Mouse (Mus musculus) testis, postnatal 10 days (tissue): Measurements from ENCODE around the gene Caskin2.

Experiments used
- DNase-seq: peaks from one replicate; pipeline ENCODE4 v3.0.0; 2021; ENCODE audit warnings: low spot score

The Caskin2 gene

GRCm38 (mm10) chr11:115831518-115831917, 18.1 kb upstream of the Caskin2 start:
- DNase-seq = no peak

DNA sequence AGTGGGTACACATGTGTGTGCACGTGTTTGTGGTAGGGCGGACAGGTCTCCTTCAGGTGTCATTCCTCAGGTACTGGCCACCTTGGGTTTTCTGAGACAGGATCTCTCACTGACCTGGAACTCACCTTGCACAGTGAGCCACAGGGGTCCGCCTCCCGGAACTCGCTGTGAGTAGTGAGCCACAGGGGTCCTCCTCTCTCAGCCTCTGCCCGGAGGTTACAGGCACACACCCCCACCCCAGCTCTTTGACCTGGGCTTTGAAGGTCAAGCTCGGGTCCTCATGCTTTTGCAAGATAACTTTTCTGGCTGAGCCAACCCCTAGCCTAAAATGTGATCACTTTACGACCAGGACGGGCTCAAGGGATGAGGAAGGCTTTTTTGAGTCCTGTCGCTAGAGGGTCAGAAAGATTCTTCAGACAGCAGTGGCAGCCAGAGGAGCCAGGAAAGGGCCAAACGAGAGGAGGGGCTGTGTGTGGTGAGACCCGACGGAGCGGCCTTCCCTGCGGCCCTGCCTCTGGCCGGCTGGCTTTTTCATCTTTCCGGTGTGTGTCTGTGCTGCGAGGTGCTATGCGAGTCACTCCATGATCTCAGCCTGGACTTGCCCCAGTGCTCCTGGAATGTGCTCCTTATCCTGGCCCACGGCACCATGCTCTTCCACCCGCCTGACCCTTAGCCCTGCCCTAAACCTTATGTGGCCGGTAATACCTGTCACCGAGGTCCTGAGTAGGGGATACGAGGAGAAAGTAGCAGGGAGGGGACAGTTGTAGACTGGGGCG, 17.3 kb upstream of the Caskin2 start:
- no peak for DNase-seq

- no peak for DNase-seq
Observed at GRCm38 (mm10) chr11:115829036-115829435, 15.6 kb upstream of the Caskin2 start.

DNA sequence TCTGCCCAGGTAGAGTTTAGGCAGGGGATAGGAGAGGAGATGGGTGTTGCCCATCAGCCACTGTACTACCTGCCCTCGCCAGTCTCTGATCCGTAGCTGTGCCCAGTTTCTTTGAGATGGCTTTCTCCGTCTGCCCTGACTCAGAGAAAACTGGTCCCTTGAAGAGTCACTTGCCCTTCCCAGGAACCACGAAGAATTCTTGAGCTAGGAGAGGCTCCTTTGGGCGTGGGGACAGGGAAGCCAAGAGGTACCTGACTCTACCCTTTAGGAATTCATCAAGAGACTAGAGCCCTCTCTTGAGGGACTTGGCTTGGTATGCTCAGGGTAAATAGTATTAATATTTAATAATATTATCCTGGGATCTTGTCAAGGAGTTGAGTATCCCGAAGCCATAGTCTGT, 14.2 kb upstream of the Caskin2 start:
- no peak for DNase-seq

GRCm38 (mm10) chr11:115826487-115826886, 13.0 kb upstream of the Caskin2 start:
- no peak for DNase-seq

DNA sequence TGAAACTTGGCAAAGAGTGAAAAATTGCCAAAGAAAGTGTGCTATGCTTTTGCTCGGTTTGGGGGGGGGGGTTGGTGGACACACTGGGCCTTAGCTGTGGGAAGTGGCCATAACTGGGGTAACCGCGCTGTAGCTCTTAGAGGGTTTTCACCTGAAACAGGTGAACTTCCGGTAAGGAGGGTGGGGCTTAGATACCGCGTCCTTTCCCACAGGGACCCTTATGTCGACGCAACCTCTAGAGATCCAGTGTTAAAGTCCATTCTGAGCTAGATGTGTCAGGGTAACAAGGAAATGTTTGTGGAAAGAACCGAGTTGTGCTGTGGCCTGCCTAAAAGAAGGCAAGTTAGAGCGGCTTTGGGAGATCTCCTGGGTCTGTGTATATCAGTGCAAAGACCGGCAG, 11.4 kb upstream of the Caskin2 start:
- DNase-seq = no peak

GRCm38 (mm10) chr11:115823774-115824740, 10.6 kb upstream of the Caskin2 start, which contains the start of gene Llgl2:
Gene Llgl2, plus strand, starts transcription at chr11:115824049.
- DNase-seq = peak; percentile 94

DNA sequence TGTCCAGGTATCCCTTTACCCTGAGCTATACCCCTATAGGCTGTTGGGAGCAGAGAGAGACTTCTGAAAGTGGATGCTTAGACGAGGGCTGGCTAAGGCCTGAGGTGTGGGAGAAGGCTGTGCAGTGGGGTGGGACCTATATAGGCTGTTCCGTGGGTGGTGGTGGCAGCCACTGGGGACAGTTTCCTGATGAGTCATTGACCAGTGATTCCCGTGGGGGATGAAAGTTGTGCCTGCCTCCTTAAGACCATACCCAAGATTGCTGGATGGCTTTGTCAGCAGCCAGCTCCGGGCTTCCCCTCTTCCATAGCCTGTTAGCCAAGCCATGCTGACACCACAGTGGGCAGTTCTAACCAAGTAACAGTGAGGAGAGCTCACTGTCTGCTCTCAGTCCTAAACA, 7.6 kb upstream of the Caskin2 start:
- DNase-seq = no peak

DNA sequence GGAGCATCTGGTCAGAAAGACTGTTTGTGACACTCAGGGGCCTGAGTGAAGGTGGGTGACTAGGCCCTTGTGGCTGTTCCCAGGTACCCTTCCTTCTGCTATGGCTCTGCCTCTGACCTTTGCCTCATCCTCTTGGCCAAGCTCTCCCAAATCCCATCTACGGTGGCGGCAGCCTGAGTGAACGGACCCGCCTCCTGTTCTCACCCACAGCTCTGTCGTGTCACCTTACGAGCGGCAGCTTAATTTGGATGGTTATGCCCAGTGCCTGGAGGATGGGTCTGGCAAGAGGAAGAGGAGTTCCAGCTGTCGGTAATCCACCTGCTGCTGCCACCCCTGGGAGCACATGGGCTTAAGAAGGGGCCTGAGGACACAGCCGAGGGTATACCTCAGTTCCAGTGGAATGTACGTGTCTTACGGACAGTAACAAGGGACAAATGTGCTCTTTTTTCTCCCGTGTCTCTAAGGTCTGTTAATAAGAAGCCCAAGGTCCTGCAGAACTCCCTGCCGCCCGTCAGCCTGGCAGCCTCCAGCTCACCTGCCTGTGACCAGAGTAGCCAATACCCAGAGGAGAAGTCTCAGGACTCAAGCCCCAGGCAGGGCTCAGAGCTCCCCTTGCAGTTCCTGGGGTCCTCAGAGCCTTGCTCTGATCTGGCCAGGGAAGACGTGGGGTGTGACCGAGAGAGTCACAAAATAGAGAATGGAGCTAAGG, 6.6 kb upstream of the Caskin2 start:
- no peak for DNase-seq

- DNase-seq = no peak
Observed at GRCm38 (mm10) chr11:115817331-115817730, 3.9 kb upstream of the Caskin2 start.

DNA sequence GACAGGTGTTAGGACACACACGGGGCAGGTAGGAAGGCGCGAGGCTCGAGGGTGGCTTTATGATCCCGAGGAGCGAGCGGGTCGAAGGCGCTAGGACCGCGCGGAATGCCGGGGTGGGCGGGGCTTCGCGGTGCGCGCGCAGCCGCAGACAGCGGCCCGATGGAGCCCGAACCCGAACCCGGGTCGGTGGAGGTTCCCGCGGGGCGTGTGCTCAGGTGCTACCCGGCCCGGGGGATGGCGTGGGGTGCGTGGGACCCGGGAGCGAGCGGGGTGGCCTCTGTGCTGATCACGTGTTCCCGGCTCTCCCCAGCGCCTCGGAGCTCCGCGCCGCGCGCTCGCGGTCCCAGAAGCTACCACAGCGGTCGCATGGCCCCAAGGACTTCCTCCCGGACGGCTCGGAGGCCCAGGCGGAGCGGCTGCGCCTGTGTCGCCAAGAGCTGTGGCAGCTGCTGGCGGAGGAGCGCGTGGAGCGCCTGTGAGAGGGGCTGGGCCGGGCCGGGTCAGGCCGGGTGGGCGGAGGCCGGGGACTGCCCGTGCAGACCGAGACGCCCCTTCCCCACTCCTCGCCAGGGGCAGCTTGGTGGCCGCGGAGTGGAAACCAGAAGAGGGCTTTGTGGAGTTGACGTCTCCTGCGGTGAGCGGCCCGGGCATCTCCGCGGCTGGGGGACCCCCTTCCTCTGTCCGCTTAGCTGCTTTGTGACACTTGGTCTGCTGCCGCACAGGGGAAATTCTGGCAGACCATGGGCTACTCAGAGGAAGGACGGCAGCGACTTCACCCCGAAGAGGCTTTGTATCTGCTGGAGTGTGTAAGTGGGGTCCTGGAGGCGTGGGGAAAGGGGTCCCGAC, 1.4 kb upstream of the Caskin2 start, which contains the start of gene Tsen54:
TSS of gene Tsen54 (plus strand) at position 120 of the 846 bp plus-strand sequence.
- peak; percentile 96 for DNase-seq

DNA sequence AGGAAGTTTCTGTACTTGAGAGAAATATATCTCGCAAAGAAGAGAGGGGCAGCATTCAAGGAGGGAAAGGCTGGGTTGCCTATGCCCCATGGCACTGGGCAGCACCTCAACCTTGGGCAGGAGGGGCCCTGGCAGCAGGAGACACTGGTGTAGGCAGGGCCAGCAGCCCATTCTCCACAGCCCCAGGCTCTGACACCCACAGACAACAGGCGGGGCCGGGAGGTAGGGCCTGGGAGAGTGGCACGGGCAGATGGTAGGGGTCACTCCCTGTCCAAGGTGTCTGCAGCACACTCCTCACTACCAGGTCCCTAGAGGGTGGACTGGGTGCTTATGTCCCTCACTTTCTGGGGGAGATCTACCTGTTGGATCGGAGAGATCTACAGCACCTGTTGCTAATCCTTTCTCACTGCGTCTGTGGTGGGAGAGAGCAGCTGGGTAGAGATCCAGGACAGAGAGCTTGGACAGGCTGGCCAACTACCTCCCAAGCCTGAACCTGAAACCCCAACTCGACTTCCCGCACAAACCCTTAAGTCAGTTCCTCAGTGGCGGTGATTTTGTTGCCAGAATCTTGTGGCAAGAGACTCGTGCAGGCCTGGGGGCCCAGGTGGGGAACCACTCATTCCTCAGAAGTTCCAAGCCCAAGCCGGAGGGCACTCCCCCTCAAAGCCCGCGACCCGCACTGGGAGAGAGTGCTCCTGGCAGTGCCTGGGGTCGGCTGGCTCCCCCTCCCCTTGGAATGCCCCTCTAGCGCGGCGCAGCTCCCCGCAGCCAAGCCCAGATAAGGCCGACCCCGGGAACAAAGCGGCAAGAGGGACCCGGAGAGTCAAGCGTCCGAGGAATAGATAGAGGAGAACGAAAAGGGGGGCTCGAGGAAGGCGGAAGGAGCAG, 662 bp downstream of the Caskin2 start:
- DNase-seq = peak; percentile 68

GRCm38 (mm10) chr11:115812095-115812494, 1.3 kb downstream of the Caskin2 start:
- no peak for DNase-seq

DNA sequence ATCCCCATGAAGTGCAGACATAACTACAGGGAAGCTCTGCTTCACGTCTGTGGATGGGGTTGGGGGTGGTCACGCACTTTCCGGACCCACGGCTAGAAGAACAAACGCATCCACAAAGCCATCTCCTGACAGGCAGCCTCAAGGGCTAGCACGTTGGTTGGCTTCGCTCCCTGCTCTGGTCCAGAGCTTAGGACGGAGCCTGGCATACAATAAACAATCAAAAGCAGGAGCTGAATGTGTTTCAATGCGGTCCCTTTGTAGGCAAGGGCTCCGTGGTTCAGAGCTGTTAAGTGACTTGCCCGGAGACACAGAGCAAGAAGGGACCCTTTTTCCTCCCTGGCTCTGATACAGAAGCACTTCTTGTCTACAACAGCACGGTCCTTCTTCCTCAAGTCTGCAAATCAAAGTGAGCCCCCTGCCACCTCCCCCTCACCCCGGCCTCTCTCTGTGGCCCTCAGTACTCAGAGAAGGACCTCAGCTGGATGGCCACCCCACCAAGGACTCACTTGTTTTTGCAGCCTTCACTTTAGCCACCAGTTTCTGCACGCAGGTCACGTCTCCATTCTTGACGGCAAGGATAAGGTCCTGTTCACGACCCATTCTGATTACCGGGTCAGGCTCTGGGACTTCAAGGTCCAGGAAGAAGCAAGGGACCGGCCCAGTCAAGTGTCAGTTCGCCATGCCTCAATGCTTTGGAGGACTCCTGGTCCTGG, 1.9 kb downstream of the Caskin2 start:
- DNase-seq = no peak

GRCm38 (mm10) chr11:115810377-115810776, 3.1 kb downstream of the Caskin2 start:
- DNase-seq = peak; percentile 78

- DNase-seq = no peak
Observed at GRCm38 (mm10) chr11:115809311-115809781, 4.1 kb downstream of the Caskin2 start.

DNA sequence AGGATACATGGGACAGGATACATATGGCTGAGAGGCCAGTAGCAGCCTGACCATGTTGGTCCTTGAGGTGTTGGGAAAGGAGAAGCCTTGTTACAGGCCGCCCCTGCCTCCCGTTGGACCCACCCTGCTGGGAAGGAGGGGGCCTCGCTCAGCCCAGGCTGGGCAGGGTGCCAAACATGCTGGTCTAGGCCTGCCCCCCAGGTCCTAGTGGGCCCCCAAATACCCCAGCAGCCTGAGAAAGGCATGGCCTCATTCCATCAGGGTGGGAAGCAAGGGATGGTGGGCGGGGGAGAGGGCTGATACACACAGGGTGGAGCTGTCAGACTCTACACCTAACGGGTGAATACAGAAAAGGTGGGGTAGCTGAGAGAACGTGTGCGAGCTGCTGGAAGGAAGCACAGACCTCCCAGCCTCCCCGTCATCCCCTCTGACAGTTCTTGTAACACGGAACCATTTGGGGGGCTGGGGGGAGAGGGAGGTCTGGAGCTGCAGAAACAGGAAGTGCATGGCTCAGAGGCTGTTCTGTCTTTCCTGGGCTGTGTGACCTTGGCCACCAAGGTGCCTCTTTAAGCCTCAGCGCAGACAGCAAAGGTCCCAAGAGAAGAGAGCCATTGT, 4.6 kb downstream of the Caskin2 start:
- peak; percentile 73 for DNase-seq

GRCm38 (mm10) chr11:115807971-115808370, 5.5 kb downstream of the Caskin2 start:
- DNase-seq = no peak

- DNase-seq = no peak
Observed at GRCm38 (mm10) chr11:115807306-115807705, 6.1 kb downstream of the Caskin2 start.
